Comparison of ENCODE assay signal across 10 mouse cellular contexts in genomic region chr10:19352878-19353301, GRCm38 (mm10). TPM values are rescaled to one million over a fixed set of nuclear protein-coding genes. Genes with fewer than 3 reads are reported as not detected.
DNase-seq lines count a peak whose midpoint lies in the region; ATAC-seq lines count a peak whose summit lies in the region.
"Had no signal": no experiment of that assay in that cellular context is flagged by ENCODE, and none has a peak within 500 bp of the region (broad histone marks: within the 10 kb centered on the region; RNA-seq: fewer than 3 reads in every experiment).

No protein-coding gene starts in this region.

- under 1% methylated on average over 16 of the region's 16 CpGs for WGBS in forebrain, embryonic 10.5 days
- WGBS in forebrain, embryonic 15.5 days, result under 1% methylated on average over 16 of the region's 16 CpGs
- WGBS in midbrain, embryonic 10.5 days, result 0% methylated on average over 16 of the region's 16 CpGs

- H3K9me3 ChIP-seq in forebrain, embryonic 10.5 days, result no peaks in the 10 kb centered on the region
- H3K9me3 ChIP-seq in forebrain, embryonic 15.5 days, result no peaks in the 10 kb centered on the region
- no peaks in the 10 kb centered on the region for H3K9me3 ChIP-seq in midbrain, embryonic 10.5 days (replicated peaks)

- peaks cover 100% of the 10 kb centered on the region for H3K27me3 ChIP-seq in forebrain, embryonic 10.5 days (ENCODE audit: poor library complexity, severe bottlenecking)
- H3K27me3 ChIP-seq in forebrain, embryonic 15.5 days, result peaks cover 82% of the 10 kb centered on the region
- peaks cover 100% of the 10 kb centered on the region for H3K27me3 ChIP-seq in midbrain, embryonic 10.5 days (ENCODE audit: low read depth, poor library complexity, severe bottlenecking)

- peaks cover 30% of the 10 kb centered on the region for H3K4me1 ChIP-seq in forebrain, embryonic 10.5 days
- H3K4me1 ChIP-seq in forebrain, embryonic 15.5 days, result peaks cover 22% of the 10 kb centered on the region
- peaks cover 45% of the 10 kb centered on the region for H3K4me1 ChIP-seq in midbrain, embryonic 10.5 days

- H3K4me2 ChIP-seq in forebrain, embryonic 15.5 days (replicated peaks), result no peak overlapping the region

- no peaks in the 10 kb centered on the region for H3K36me3 ChIP-seq in forebrain, embryonic 10.5 days (replicated peaks)
- H3K36me3 ChIP-seq in forebrain, embryonic 15.5 days, result no peaks in the 10 kb centered on the region
- no peaks in the 10 kb centered on the region for H3K36me3 ChIP-seq in midbrain, embryonic 10.5 days

- peak; percentile 56 for DNase-seq in forebrain, embryonic 10.5 days (ENCODE audit: extremely low spot score, low spot score)
- peak; percentile 45 for DNase-seq in thymus, postnatal 14 days
- no peak for DNase-seq in thymus, postnatal 10 days (ENCODE audit: low spot score in 2 of 2)
- peak; percentile 69 for DNase-seq in midbrain, embryonic 10.5 days (ENCODE audit: low spot score)
- no peak for DNase-seq in right cerebral cortex, postnatal 25 days
- DNase-seq: gastrocnemius, adult 2 months had no signal

- peak overlapping the region; percentile 37 for H3K4me3 ChIP-seq in forebrain, embryonic 10.5 days
- H3K4me3 ChIP-seq in forebrain, embryonic 15.5 days, result no peak overlapping the region
- H3K4me3 ChIP-seq in midbrain, embryonic 10.5 days, result peak overlapping the region; percentile 44
- H3K4me3 ChIP-seq: gastrocnemius, adult 2 months had no signal

- H3K27ac ChIP-seq in forebrain, embryonic 10.5 days, result no peak overlapping the region; the same call in 1 of the 2 replicates
- no peak overlapping the region for H3K27ac ChIP-seq in forebrain, embryonic 15.5 days (replicated peaks)
- peak overlapping the region; percentile 63 for H3K27ac ChIP-seq in midbrain, embryonic 10.5 days (replicated peaks)
- H3K27ac ChIP-seq: gastrocnemius, adult 2 months had no signal

- H3K9ac ChIP-seq in forebrain, embryonic 15.5 days (replicated peaks), result no peak overlapping the region

- ATAC-seq in forebrain, embryonic 15.5 days (replicated peaks), result no peak
- ATAC-seq in activated CD4-positive, CD25-positive, alpha-beta regulatory T cell, adult 4 months, result no peak
- no peak for ATAC-seq in cerebellum, adult (ENCODE audit: insufficient number of reproducible peaks, low FRiP score, low TSS enrichment)
- ATAC-seq: lung, postnatal 0 days had no signal

RNA-seq across cellular contexts. Expression of gene Olig3, which starts 3.4 kb away (rescaled TPM):
- polyA plus RNA-seq in forebrain, embryonic 10.5 days (2016; fragmentation: Nextera tagmentation; extraction: Ambion mirVana), result 2.1 and 8.1 TPM in 2 replicates
- polyA plus RNA-seq in forebrain, embryonic 15.5 days (2015; fragmentation: Nextera tagmentation; extraction: Ambion mirVana), result 0.99 and 1.6 TPM in 2 replicates
- 14.3 and 23.1 TPM in 2 replicates for polyA plus RNA-seq in midbrain, embryonic 10.5 days (2016; fragmentation: Nextera tagmentation; extraction: Ambion mirVana)
- not detected for polyA plus RNA-seq in activated CD4-positive, CD25-positive, alpha-beta regulatory T cell, adult 4 months (2017; shearing (Covaris generic))
- polyA plus RNA-seq: lung, postnatal 0 days had no signal

Comparison
In these comparisons a context has a peak if more than half of its experiments do, and no peak if none do; other contexts are left out.
1. DNase-seq: peak in forebrain, embryonic 10.5 days (single experiment), thymus, postnatal 14 days (single experiment) and midbrain, embryonic 10.5 days (single experiment); none in thymus, postnatal 10 days (0 of 2) and right cerebral cortex, postnatal 25 days (single experiment).